In the genomic region with DNA sequence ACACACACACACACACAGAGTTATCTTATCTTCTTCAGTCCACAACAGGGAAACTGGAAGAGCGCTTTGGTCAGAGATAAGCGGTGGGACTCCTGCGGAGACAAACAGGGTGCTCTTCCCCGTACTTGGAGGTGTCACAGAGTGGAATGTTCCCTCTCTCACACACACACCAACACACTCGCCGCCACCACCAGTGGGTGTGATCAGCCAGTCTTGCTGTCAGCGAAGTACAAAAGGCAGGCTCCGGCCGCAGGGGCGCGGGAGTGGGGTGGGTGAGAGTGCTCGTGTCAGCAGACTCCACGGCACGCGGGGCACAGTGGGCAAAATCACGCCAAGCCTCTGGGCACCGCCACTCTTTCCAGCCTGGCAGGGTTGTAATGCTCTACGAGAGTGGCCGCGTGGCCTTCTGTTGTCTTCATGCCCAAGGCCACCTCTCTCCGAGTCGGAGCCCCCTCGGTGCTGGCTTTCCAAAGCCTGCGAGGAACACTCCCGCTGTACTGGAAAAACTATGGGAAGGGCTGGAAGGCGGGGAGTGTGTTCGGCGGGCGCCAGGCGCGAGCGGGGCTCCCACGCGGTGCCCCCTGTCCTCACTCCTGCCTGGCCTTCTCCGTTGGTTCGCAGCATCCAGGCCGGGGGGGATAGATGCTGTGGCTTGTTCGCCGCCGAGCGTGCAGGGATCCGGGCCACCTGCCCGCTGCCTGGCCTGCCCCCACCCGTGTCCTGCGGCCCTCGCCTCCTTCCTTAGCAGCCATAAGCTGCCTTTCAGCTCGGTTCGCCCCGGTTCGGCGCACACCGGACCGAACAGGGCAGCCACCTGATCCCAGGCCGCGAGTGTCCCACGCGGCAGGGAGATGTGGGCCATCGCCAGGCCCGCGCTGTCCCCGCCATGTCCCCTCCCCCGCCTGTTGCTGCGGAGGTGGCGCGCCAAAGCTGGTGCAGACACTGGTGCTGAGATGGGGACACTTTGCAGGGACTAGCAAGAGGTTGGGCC, we compare ENCODE assay signal across 9 mouse cellular contexts. TPM values are rescaled to one million over a fixed set of nuclear protein-coding genes. Genes with fewer than 3 reads are reported as not detected.
DNase-seq lines count a peak whose midpoint lies in the region; ATAC-seq and TF ChIP-seq lines count a peak whose summit lies in the region.
"Had no signal": no experiment of that assay in that cellular context is flagged by ENCODE, and none has a peak within 500 bp of the region (broad histone marks: within the 10 kb centered on the region; RNA-seq: fewer than 3 reads in every experiment).

No protein-coding gene starts in this region.

- H3K36me3 ChIP-seq in ES-Bruce4 (ENCODE audit: control insufficient read depth, insufficient read depth, low read length, poor library complexity, severe bottlenecking) = no peaks in the 10 kb centered on the region
- no peaks in the 10 kb centered on the region for H3K36me3 ChIP-seq in embryonic facial prominence, embryonic 10.5 days (replicated peaks)
- no peaks in the 10 kb centered on the region for H3K36me3 ChIP-seq in hindbrain, embryonic 11.5 days (ENCODE audit: control insufficient read depth, insufficient read depth, low read length)
- no peaks in the 10 kb centered on the region for H3K36me3 ChIP-seq in liver, embryonic 15.5 days (replicated peaks)

- TF ChIP-seq CTCF in ES-Bruce4 (IDR thresholded peaks at IDR 0.05; ENCODE audit: low read depth, low read length) = no peak

- H3K4me3 ChIP-seq in ES-Bruce4 (ENCODE audit: low read depth, low read length) = peak overlapping the region; percentile 54
- peak overlapping the region; percentile 59 for H3K4me3 ChIP-seq in embryonic facial prominence, embryonic 10.5 days
- peak overlapping the region; percentile 36 for H3K4me3 ChIP-seq in hindbrain, embryonic 11.5 days (ENCODE audit: low read depth, low read length)
- peak overlapping the region; percentile 34 for H3K4me3 ChIP-seq in liver, embryonic 15.5 days (replicated peaks)

- under 1% methylated on average over 65 of the region's 65 CpGs for WGBS in embryonic facial prominence, embryonic 10.5 days
- 2% methylated on average over 64 of the region's 65 CpGs for WGBS in hindbrain, embryonic 11.5 days
- WGBS in liver, embryonic 15.5 days (ENCODE audit: insufficient replicate concordance) = 3% methylated on average over 65 of the region's 65 CpGs

- H3K9me3 ChIP-seq in ES-Bruce4 (replicated peaks; ENCODE audit: control insufficient read depth, insufficient read depth, low read length, poor library complexity, severe bottlenecking) = 0 out of 2 replicates have a peak, but pooled peaks cover 3% of the 10 kb centered on the region
- no peaks in the 10 kb centered on the region for H3K9me3 ChIP-seq in embryonic facial prominence, embryonic 10.5 days
- no peaks in the 10 kb centered on the region for H3K9me3 ChIP-seq in hindbrain, embryonic 11.5 days (ENCODE audit: control insufficient read depth, low read length)
- no peaks in the 10 kb centered on the region for H3K9me3 ChIP-seq in liver, embryonic 15.5 days (replicated peaks)

- no peak overlapping the region for H3K9ac ChIP-seq in ES-Bruce4 (ENCODE audit: low read depth, poor library complexity, severe bottlenecking)
- peak overlapping the region; percentile 54 for H3K9ac ChIP-seq in hindbrain, embryonic 11.5 days (ENCODE audit: low read depth, low read length)
- peak overlapping the region; percentile 15; the same call in 1 of the 2 replicates for H3K9ac ChIP-seq in liver, embryonic 15.5 days

- TF ChIP-seq POLR2A in ES-Bruce4 (IDR thresholded peaks at IDR 0.05; ENCODE audit: insufficient read depth, low read length) = no peak

- DNase-seq in Muller cell, postnatal 12 days (ENCODE audit: inconsistent ontology term) = peak; percentile 75
- peak; percentile 59 for DNase-seq in embryonic facial prominence, embryonic 10.5 days (ENCODE audit: low spot score)
- DNase-seq in hindbrain, embryonic 11.5 days (ENCODE audit: low spot score) = peak; percentile 69
- DNase-seq in ovary, postnatal 14 days (ENCODE audit: low spot score) = no peak
- no peak for DNase-seq in gastrocnemius, adult 18-20 months (ENCODE audit: low spot score)

- TF ChIP-seq EP300 in ES-Bruce4 (IDR thresholded peaks at IDR 0.05; ENCODE audit: insufficient read depth, low read depth, low read length) = no peak

- peaks cover 21% of the 10 kb centered on the region for H3K27me3 ChIP-seq in ES-Bruce4 (ENCODE audit: control insufficient read depth, insufficient read depth, low read length, poor library complexity, severe bottlenecking)
- peaks cover 93% of the 10 kb centered on the region for H3K27me3 ChIP-seq in embryonic facial prominence, embryonic 10.5 days (replicated peaks; ENCODE audit: low read depth, poor library complexity, severe bottlenecking)
- H3K27me3 ChIP-seq in hindbrain, embryonic 11.5 days (ENCODE audit: control insufficient read depth, insufficient read depth, low read length) = peaks cover 23% of the 10 kb centered on the region
- peaks cover 66% of the 10 kb centered on the region for H3K27me3 ChIP-seq in liver, embryonic 15.5 days

- H3K4me1 ChIP-seq in ES-Bruce4 (ENCODE audit: control insufficient read depth, insufficient read depth, low read length) = no peaks in the 10 kb centered on the region
- H3K4me1 ChIP-seq in embryonic facial prominence, embryonic 10.5 days = peaks cover 44% of the 10 kb centered on the region
- peaks cover 10% of the 10 kb centered on the region for H3K4me1 ChIP-seq in hindbrain, embryonic 11.5 days (replicated peaks; ENCODE audit: control insufficient read depth, insufficient read depth, low read length)
- peaks cover 8% of the 10 kb centered on the region for H3K4me1 ChIP-seq in liver, embryonic 15.5 days (replicated peaks)

- H3K27ac ChIP-seq in ES-Bruce4 (ENCODE audit: insufficient read depth, low read length) = no peak overlapping the region
- H3K27ac ChIP-seq in embryonic facial prominence, embryonic 10.5 days (replicated peaks) = peak overlapping the region; percentile 76
- no peak overlapping the region for H3K27ac ChIP-seq in hindbrain, embryonic 11.5 days (ENCODE audit: low read depth, low read length)
- peak overlapping the region; percentile 62 for H3K27ac ChIP-seq in liver, embryonic 15.5 days (replicated peaks)

- ATAC-seq in hindbrain, embryonic 11.5 days (ENCODE audit: low FRiP score) = no peak
- ATAC-seq in liver, embryonic 15.5 days (ENCODE audit: insufficient read depth) = 0 out of 2 replicates have a peak, but pooled peaks have one; percentile 19
- no peak for ATAC-seq in granulocyte monocyte progenitor cell, adult 5-6 weeks (replicated peaks; ENCODE audit: poor library complexity, severe bottlenecking)

- H3K4me2 ChIP-seq in hindbrain, embryonic 11.5 days (replicated peaks; ENCODE audit: low read depth, low read length) = peak overlapping the region; percentile 84
- peak overlapping the region; percentile 56 for H3K4me2 ChIP-seq in liver, embryonic 15.5 days

RNA-seq across cellular contexts. Expression of gene Prox1, which starts 4.5 kb away (rescaled TPM):
- 1.7 and 1.8 TPM in 2 replicates for polyA plus RNA-seq in ES-Bruce4 (2011; ENCODE audit: insufficient read depth, insufficient read length, low read depth, missing spikeins)
- polyA plus RNA-seq in embryonic facial prominence, embryonic 10.5 days (2016; fragmentation: Nextera tagmentation; extraction: Ambion mirVana) = 3.0 and 3.9 TPM in 2 replicates
- polyA plus RNA-seq in hindbrain, embryonic 11.5 days (2014; fragmentation: Nextera tagmentation; extraction: Ambion mirVana) = 8.5 and 9.0 TPM in 2 replicates
- polyA plus RNA-seq in liver, embryonic 15.5 days (2015; fragmentation: Nextera tagmentation; extraction: Ambion mirVana) = 5.2 and 6.1 TPM in 2 replicates
- total RNA-seq in gastrocnemius, adult 18-20 months (2021) = 1 to 10 TPM; 2.1 to 3.0 TPM
- total RNA-seq in granulocyte monocyte progenitor cell, adult 5-6 weeks (2014; fragmentation: Nextera tagmentation) = not detected in 2 replicates
- not detected in 2 replicates for total RNA-seq in granulocyte monocyte progenitor cell, adult 5-6 weeks (2017)
- total RNA-seq: neutrophil, adult 5-6 weeks had no signal

Comparison
In these comparisons a context has a peak if more than half of its experiments do, and no peak if none do; other contexts are left out.
1. H3K27ac ChIP-seq: peak in embryonic facial prominence, embryonic 10.5 days (single experiment) and liver, embryonic 15.5 days (single experiment); none in ES-Bruce4 (single experiment) and hindbrain, embryonic 11.5 days (single experiment).
2. DNase-seq: peak in Muller cell, postnatal 12 days (single experiment), embryonic facial prominence, embryonic 10.5 days (single experiment) and hindbrain, embryonic 11.5 days (single experiment); none in ovary, postnatal 14 days (single experiment) and gastrocnemius, adult 18-20 months (single experiment).
3. Peak in every context shown above with its lines, with median percentiles within 50 percentile points of each other: H3K4me3 ChIP-seq.